Mouse (Mus musculus) left cerebral cortex, adult 11 months (tissue): ENCODE data around the gene Col8a2.

Experiments
- DNase-seq: peaks from one replicate; pipeline ENCODE4 v3.0.0; 2022; ENCODE audit warnings: low spot score

The Col8a2 gene

DNA sequence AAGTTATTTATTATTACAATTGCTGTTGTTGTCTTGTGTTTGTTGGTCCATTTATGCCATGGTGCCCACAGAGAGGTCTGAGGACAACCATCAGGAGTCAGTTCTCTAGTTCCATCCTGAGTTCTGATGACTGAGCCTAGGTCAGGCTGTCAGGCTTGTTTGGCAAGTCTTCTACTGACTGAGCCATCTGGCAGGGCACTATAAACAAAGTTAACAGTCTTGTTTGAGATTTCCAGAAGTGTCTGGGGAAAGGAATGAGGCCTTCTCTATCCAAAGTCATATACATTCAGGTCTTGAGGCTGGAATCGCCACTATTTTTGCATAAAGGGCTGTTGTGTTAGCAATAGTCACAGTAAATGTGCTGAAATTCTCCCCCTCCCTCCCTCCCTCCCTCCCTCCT, 45.2 kb downstream of the Col8a2 start:
- DNase-seq, result no peak

DNA sequence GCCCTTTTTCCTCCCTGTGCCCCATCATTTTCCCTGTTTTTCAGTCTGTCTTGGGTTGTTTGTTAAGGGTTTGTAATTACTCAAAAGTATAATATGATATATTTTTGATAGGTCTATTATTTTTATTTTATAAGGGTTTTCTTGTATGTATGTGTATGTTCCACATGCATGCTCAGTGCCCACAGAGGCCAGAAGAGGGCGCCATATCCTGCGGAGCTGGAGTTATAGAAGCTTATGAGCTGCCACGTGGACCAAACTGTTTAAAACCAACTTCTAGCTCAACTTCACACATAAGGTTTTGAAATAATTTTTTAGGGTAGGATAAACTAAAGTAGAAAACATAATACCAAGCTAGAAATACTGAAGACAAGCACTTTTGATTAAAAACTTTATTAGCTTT, 45.8 kb downstream of the Col8a2 start:
- no peak for DNase-seq

DNA sequence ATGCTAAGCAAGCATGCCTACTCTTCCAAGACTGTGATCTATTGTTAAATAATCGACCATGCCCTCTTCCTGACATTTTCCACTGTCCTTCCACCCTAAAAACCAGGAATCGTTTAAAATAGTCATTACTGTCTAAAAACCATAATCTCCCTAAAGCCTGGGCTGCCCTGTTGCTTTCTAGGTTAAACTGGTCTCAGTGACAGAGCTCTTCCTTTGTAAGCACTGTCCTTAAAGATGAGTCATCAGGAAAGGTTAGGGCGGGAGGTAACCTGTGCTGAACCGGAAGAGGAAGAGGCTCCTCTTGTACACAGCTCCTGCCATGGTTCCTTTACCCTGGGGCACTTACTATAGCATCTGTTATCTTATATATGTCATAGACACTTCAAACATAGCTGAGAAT, 52.9 kb downstream of the Col8a2 start:
- no peak for DNase-seq

DNA sequence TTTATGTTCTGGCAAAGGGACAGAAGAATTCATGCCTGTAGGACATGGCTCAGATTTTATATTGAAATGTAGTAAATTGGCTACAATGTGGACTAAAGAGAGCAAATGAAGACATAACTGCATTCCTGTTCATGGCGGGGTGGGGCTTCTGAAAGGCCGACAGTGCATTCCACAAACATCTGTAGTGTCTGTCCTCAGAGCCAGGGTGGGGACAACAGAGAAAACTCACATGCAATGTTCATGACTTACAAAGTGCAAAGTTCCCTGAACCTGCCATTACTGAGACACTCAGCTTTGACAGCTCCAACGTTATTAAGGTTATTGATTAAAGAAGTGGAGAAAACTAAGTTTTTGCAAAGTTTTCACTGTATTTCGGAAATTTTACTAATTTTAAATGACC, 56.9 kb downstream of the Col8a2 start:
- no peak for DNase-seq

DNA sequence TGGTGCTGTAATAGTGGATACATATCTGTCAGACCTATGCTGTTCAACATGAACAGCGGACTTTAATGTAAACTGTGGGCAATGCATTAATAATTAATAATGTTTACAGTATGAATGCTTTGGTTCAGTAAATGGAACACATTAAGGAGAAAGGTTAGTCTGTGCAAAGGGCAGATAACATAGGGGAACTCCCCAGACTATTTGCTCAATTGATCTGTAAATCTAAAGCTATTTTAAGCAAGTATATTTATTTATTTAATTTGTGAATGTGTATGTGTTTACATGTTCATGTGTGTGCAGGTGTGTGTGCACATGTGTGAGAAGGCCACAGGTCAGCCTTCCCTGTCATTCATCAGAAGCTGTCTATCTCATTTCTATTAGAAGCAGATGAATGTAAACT, 73.5 kb downstream of the Col8a2 start:
- DNase-seq, result no peak
